Mouse (Mus musculus) bone marrow, adult 2 months (tissue): ENCODE results near the gene Camta1. TPM values are rescaled to one million over a fixed set of nuclear protein-coding genes. Genes with fewer than 3 reads are reported as not detected.
A peak's percentile ranks its signal among the peaks of the same experiment; 100 is the strongest.
"Not testable (repeated sequence)": the region's sequence is repeated elsewhere in the genome, so short reads cannot be mapped to it uniquely, and the experiment has no call there.

Experiments
- H3K27ac ChIP-seq: fragments of 200-500 bp; 2 replicates; pipeline ENCODE4 v1.5.1; 2012; ENCODE audit warnings: low read depth, mild to moderate bottlenecking, control low read depth, inconsistent platforms, low read length; ENCODE audit not compliant: control insufficient read depth, poor library complexity, insufficient read depth
- H3K4me1 ChIP-seq: fragments of 200-500 bp; 2 replicates; pipeline ENCODE4 v1.6.1; 2011; ENCODE audit warnings: low read length; ENCODE audit not compliant: control insufficient read depth, insufficient read depth
- H3K4me3 ChIP-seq: fragments of 200-500 bp; replicated peaks from 2 replicates; pipeline ENCODE3; 2011; ENCODE audit warnings: mild to moderate bottlenecking, low read depth, low read length, control low read depth; ENCODE audit not compliant: control insufficient read depth
- CTCF ChIP-seq: fragments of 200-500 bp; IDR thresholded peaks from 2 replicates; pipeline ENCODE4 v1.5.1; 2011; ENCODE audit warnings: low read length, control low read depth; ENCODE audit not compliant: control insufficient read depth, insufficient read depth
- POLR2A ChIP-seq: fragments of 200-500 bp; IDR thresholded peaks from 2 replicates; pipeline ENCODE4 v1.6.1; 2011; ENCODE audit warnings: low read depth, mild to moderate bottlenecking, control low read depth, low read length, borderline replicate concordance; ENCODE audit not compliant: control insufficient read depth
- WGBS: fragments of 180-500 bp; shearing (Covaris S2); methylation state at CpG from one replicate; pipeline ENCODE4 v1.1.7; 2018; 5-methylcytosine and 5-hydroxymethylcytosine counted together
- polyA plus RNA-seq: library from polyadenylated mRNA; stranded (reverse); fragments of >200 nt; gene quantifications from 2 replicates; pipeline ENCODE4 v1.2.4, GENCODE M21; 2011; ENCODE audit warnings: low replicate concordance; ENCODE audit not compliant: missing spikeins, insufficient read depth, insufficient read length

The Camta1 gene
- polyA plus RNA-seq, 1 experiment: 26.6 TPM

- 56% methylated on average over 6 of the region's 6 CpGs for WGBS
- Histone ChIP-seq H3K4me3 (no peak overlapping the region), H3K4me1 (no peaks in the 10 kb centered on the region), H3K27ac (no peak overlapping the region)
- TF ChIP-seq POLR2A: no peak
- peak; percentile 54 for TF ChIP-seq CTCF
Measured at GRCm38 (mm10) chr4:151027001-151027400, 834.7 kb downstream of the Camta1 start.

GRCm38 (mm10) chr4:151024152-151024551 lies 837.5 kb downstream of the Camta1 start:
- TF ChIP-seq CTCF (no peak), POLR2A (no peak)
- no peaks in the 10 kb centered on the region for H3K4me1 ChIP-seq
- no peak overlapping the region for H3K4me3 ChIP-seq
- WGBS: 60% methylated on average over 9 of the region's 9 CpGs
- no peak overlapping the region for H3K27ac ChIP-seq

- not testable (repeated sequence) for H3K4me1 ChIP-seq, H3K27ac ChIP-seq, H3K4me3 ChIP-seq
- WGBS: 83% methylated on average over 1 of the region's 1 CpGs
Measured at GRCm38 (mm10) chr4:151017356-151017755, 844.3 kb downstream of the Camta1 start.

- no peak for TF ChIP-seq CTCF
- no peak for TF ChIP-seq POLR2A
- WGBS: 95% methylated on average over 10 of the region's 10 CpGs
- Histone ChIP-seq H3K27ac (no peak overlapping the region), H3K4me3 (no peak overlapping the region), H3K4me1 (no peaks in the 10 kb centered on the region)
Measured at GRCm38 (mm10) chr4:151015946-151016345, 845.7 kb downstream of the Camta1 start.

GRCm38 (mm10) chr4:151010316-151010715 lies 851.4 kb downstream of the Camta1 start:
- TF ChIP-seq CTCF: no peak
- no peak for TF ChIP-seq POLR2A
- WGBS: 81% methylated on average over 7 of the region's 7 CpGs
- H3K27ac ChIP-seq: no peak overlapping the region
- peaks cover 3% of the 10 kb centered on the region; the same call in 1 of the 2 replicates for H3K4me1 ChIP-seq
- no peak overlapping the region for H3K4me3 ChIP-seq

- H3K4me1 ChIP-seq: peaks cover 3% of the 10 kb centered on the region; the same call in 1 of the 2 replicates
- no peak overlapping the region for H3K27ac ChIP-seq
- TF ChIP-seq POLR2A: no peak
- TF ChIP-seq CTCF: peak; percentile 82
- no peak overlapping the region for H3K4me3 ChIP-seq
- WGBS: 50% methylated on average over 6 of the region's 6 CpGs
Measured at GRCm38 (mm10) chr4:151006945-151007344, 854.7 kb downstream of the Camta1 start.

GRCm38 (mm10) chr4:151005656-151006318 lies 855.9 kb downstream of the Camta1 start:
- no peak overlapping the region for H3K27ac ChIP-seq
- peaks cover 3% of the 10 kb centered on the region; the same call in 1 of the 2 replicates for H3K4me1 ChIP-seq
- no peak overlapping the region for H3K4me3 ChIP-seq
- 33% methylated on average over 13 of the region's 13 CpGs for WGBS
- TF ChIP-seq POLR2A: no peak
- no peak for TF ChIP-seq CTCF

GRCm38 (mm10) chr4:151001397-151001796 lies 860.3 kb downstream of the Camta1 start:
- WGBS: 6% methylated on average over 13 of the region's 13 CpGs
- TF ChIP-seq CTCF (no peak), POLR2A (no peak)
- Histone ChIP-seq H3K4me3 (no peak overlapping the region), H3K4me1 (peaks cover 3% of the 10 kb centered on the region; the same call in 1 of the 2 replicates), H3K27ac (no peak overlapping the region)

- 84% methylated on average over 9 of the region's 9 CpGs for WGBS
- Histone ChIP-seq H3K4me3 (no peak overlapping the region), H3K27ac (no peak overlapping the region), H3K4me1 (no peaks in the 10 kb centered on the region)
- TF ChIP-seq POLR2A (no peak), CTCF (no peak)
Measured at GRCm38 (mm10) chr4:150998626-150999025, 863.0 kb downstream of the Camta1 start.

GRCm38 (mm10) chr4:150996797-150997196 lies 864.9 kb downstream of the Camta1 start, which contains the start of gene Uts2:
Uts2 (plus strand) TSS chr4:150997097.
- Histone ChIP-seq H3K27ac (no peak within 1 kb of the TSS), H3K4me1 (no peaks in the 10 kb centered on the region), H3K4me3 (no peak within 1 kb of the TSS)
- 82% methylated on average over 7 of the region's 7 CpGs for WGBS
- no peak for TF ChIP-seq POLR2A
- TF ChIP-seq CTCF: no peak
